Mouse (Mus musculus) mammary gland, adult 2 months (tissue): Measurements from ENCODE around the gene Prdm10. TPM values are rescaled to one million over a fixed set of nuclear protein-coding genes. Genes with fewer than 3 reads are reported as not detected.

Source experiments
- polyA plus RNA-seq: library from polyadenylated mRNA; depleted of rRNA; stranded (reverse); fragments of >200 nt; gene quantifications from 2 replicates; pipeline ENCODE4 v1.2.3, GENCODE M21; 2012; ENCODE audit warnings: low replicate concordance; rRNA removed

The Prdm10 gene
- 8.7 and 9.2 TPM in 2 replicates for polyA plus RNA-seq

DNA sequence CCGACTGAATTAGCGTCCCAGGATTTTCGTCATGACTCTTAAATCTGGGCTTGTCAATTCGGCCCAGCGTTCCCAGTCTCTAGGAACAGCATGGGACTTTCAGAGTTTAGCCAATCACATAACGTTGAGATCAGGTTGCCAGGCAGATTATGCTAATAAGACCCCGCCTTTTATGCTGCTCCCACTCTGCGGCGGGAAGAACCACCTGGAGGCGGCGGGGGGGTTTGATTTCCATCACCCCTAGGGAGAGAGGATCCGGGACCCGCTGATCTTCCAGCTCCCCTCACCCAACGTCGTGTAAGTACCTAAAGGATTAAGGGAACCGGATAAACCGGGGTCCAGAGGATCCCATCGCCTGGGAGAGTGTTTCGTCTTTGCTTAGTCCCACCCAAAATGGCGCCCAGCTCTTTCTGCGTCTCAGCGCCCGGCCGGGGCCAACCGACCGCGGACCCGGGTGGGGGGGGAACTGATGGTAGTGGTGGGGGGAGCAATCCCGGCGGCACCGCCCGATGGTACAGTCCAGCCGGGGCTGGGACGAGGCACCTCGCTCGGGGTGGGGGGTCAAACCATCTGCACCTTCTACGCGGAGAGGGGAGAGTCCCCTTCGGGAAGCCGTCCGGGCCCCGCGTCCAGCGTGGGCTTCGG lies at the start of gene Prdm10:
Gene Prdm10 (plus strand): TSS at position 173 of the 645 bp plus-strand sequence.

DNA sequence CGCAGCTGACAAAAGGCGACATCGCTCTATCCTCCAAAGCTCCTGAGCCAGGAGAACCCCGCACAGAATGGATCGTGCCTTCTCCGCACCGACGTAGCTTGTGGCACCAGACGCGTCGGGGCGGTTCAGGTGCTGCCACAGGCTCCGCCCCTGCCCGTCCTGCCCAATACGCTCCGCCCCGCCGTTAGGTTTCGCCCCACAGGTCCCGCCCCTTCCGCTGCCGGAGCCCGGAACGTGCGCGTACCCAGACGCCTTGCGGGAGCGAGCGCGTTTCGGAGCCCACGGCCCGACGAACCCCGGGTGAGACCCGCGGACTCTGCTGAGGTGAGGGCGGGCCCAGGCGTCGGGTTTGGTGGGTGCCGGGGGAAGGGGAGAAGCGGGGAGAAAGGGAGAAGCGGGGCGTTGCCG lies 105.6 kb downstream of the Prdm10 start, which contains the start of gene Nfrkb:
Gene Nfrkb (plus strand): TSS at position 246 of the 408 bp plus-strand sequence.

Other genes starting within 250 kb of the Prdm10 start
- 6.7 and 8.2 TPM in 2 replicates for gene Zbtb44, start 249.9 kb upstream of the Prdm10 start, polyA plus RNA-seq
- 38.2 and 42.8 TPM in 2 replicates for gene St14, start 148.7 kb upstream of the Prdm10 start, polyA plus RNA-seq
- gene Aplp2, start 68.7 kb upstream of the Prdm10 start, polyA plus RNA-seq, result 530 and 1,007 TPM in 2 replicates
- gene Nfrkb, start 105.7 kb downstream of the Prdm10 start, polyA plus RNA-seq, result 24.0 and 25.9 TPM in 2 replicates
- 185 and 431 TPM in 2 replicates for gene Tmem45b, start 183.9 kb downstream of the Prdm10 start, polyA plus RNA-seq